Mouse (Mus musculus) testis, postnatal 14 days (tissue): ENCODE measurements around the gene 4930558K02Rik.
A peak's percentile ranks its signal among the peaks of the same experiment; 100 is the strongest.

Experiments used
- DNase-seq: peaks from one replicate; pipeline ENCODE4 v3.0.0; 2021; ENCODE audit warnings: low spot score

Gene 4930558K02Rik

DNA sequence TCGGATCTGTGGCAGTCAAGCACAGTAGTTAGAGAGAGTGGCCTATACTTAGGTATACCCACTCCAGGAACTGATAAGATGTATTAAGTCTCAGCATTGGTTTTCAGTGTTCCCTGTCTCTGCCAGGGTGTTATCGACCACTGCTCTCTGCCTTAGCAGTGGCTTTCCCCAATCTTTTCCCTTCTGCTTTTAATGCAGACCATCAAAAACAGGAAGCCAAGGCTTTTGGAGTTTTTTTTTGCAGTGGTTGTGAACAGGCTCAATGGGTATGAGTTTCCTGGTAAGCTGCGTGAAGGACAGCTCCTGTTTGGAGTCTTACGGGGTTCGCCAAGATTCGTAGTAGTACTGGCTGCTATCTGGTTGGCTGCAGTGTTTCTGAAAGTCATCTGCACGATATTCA is 13.0 kb upstream of the 4930558K02Rik start:
- DNase-seq = no peak

DNA sequence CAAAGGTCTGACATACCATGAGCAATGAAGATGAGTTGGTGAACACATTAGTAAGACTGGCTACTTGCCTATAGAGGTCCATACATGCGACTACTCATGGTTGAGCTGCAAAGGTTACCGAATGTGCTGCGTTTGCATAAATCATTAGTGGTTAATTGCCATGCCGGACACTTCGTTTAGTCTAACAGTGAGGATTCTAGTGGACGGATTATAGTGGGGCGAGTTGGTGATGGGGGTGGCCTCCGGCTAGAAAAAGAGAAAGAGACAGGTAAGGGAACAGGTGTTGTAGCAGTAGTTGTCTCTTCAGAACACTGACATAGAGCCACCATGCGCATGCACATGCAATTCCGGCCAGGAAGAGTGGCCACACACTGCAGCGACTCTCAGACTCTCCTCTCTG is 12.4 kb upstream of the 4930558K02Rik start:
- no peak for DNase-seq

DNA sequence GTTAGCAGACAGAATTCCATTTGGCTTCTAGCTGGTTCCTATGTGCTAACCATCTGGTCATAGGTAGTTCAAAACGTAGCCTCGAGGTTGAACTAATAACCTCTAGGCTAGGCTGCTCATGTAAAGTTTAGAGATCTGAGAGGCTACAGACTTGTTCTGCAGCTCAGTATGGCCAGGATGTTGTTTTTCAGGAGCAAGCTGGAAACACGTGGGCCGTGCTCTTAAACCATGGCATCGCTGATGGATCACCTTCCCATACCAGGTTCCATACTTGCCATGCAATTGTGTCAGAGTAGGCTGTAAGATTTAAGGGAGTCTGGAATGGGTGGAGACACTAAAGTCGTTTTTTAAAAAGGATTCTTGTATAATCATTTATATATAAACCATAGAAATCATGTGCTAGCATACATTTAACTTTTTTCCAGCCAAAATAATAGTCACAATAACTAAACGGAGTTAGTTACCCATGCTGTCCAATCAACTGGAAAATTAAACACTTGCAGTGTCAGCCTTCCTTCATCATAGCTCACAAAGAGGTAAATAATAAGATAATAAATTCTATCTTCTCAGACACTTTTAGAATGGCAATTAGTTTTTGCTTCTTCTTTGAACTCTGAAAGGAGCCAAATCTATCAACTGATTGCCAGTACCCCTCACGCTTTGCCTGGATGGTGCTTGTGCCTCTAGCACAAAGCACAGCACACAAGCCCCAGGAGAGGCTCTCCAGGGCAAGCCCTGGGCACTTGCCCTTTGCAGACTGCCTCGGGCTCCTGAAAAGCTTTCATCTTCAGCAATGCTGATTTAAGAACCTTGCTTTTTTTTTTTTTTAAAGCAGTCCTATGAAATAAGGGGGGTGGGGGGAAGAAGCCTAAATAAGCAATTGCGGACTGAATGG is 11.5 kb upstream of the 4930558K02Rik start:
- DNase-seq = no peak

DNA sequence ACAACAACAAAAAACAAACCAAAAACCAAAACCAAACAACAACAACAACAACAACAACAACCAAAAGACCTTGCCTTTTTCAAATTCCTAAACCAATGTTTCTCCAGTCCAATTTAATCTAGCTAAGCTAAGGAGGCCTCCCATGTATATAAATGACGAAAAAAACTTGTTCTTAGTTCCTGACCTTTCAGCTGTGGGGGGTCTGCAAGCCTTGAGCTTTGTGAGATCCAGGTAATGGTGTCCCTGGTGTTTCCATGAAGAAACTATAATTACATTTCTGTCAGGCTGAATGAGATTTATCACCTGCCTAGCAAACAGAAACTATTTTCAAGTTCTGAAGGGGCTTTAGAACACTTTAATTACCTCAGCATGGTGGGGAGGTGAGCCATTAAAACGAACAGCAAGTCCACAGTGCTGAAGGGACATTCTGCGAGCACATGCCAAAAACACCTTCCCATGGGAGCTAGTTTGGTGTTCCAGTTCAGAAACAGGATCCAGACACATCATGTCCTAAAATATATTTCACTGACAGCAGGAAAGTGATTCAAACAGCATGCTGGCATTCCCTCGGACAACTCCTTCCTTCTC is 4.6 kb upstream of the 4930558K02Rik start:
- no peak for DNase-seq

DNA sequence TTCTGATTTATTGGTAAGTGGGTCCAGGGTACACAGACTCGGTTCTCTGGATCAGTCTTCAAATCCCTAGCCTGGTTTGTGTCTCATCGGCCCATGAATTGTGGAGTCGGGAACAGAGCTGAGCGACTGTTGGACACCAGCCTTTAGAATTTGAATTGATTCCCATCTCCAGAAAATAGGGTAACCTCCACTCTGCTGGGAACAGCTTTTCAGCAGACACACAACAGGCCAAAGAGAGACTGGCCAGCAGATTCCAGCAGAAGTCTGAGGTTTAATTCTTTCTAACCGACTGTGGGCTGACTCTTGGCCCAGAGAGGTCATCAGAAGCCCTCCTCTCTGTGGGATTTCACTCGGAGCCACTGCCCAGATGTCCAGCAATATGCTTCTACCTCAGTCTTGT is 4.0 kb upstream of the 4930558K02Rik start:
- DNase-seq = no peak

DNA sequence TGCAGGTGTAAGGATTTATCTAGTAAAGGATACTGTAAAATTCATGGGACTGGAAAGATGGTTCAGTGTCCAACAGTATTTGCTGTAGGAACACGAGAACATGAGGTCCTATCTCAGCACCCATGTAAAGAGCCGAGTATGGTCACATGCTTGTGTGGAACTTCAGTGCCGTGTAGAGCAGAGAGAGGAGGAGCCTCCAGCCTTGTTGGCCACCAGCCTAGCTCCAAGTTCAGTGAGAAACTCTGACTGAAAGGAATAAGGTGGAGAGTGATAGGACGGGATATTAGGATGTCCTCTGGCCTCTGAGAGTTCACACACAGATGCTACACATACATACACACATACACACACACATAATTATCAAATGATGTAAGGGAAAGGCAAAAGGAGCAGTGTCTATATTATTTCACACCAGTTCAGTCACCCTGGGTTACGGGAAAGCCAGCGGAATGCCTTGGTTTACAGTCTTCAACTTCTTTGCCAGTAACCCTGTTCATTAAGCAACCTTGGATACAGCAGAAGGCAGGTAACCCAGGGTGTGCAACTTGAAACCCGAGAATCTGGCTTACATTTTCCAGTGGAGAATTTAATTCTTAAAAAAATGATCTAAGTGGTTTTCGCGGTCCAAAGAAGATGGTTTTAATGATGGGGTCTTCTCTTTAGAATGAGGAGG is 1.3 kb upstream of the 4930558K02Rik start:
- no peak for DNase-seq

DNA sequence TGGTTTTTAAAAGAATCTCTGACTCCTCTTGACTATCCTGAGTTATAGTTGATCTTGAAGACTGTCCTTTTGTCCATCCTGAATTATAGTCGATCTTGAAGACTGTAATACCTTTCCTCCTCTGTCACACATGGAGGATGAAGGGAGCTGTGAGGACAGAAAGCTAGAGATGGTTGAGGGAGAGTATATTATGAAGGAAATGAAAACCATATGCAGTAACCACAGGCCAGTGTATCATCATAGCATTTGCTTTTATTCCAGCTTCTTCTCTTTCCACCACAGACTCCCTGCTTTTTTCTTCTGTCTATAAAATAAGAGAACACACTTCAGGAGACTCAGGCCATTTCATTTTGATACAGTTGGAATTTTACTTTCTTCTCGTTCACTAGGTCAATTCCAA is 610 bp upstream of the 4930558K02Rik start:
- DNase-seq = no peak

DNA sequence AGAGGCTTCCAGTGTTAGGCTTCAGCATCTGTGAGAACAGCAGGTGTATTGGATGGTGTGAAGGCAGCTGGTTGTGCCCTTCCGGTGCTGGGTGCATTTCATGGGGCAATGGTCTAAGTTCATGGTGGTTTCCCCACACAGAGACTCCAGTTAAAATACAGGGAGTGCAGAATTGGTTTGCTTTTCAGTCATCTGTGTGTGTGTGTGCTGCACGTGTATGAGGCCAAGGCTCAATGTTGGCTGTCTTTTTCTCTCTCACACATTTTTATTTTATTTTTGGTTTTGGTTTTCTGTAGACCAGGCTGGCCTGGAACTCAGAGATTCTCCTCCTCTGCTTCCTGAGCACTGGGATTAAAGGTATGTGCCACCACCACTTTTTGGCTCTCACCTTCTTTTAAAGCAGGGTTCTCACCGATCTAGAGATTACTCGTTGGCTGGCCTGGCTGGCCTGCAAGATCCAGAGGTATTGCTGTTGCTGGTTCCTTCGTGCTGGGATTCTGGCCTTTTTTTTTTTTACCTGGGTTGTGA is 1.2 kb downstream of the 4930558K02Rik start:
- DNase-seq = no peak

DNA sequence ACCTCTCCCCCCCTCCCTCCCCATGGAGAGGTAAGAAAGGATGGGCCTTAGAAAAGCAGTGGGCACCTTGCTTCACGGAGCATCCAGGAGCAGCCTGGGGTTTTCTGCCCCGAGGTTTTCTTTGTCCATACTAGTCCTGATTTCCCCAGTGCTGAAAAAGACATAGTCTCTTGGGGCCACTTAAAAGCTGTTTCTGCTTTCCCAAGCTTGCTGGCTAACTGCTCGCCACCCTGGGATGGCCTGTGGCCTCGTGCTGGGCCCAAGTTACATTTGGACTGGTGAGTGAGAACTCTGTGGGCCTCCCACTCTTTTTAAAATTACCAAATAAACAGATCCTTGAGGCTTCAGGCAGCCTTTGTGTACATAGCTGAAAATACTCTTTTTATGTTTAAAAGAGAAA is 2.1 kb downstream of the 4930558K02Rik start:
- DNase-seq = no peak

DNA sequence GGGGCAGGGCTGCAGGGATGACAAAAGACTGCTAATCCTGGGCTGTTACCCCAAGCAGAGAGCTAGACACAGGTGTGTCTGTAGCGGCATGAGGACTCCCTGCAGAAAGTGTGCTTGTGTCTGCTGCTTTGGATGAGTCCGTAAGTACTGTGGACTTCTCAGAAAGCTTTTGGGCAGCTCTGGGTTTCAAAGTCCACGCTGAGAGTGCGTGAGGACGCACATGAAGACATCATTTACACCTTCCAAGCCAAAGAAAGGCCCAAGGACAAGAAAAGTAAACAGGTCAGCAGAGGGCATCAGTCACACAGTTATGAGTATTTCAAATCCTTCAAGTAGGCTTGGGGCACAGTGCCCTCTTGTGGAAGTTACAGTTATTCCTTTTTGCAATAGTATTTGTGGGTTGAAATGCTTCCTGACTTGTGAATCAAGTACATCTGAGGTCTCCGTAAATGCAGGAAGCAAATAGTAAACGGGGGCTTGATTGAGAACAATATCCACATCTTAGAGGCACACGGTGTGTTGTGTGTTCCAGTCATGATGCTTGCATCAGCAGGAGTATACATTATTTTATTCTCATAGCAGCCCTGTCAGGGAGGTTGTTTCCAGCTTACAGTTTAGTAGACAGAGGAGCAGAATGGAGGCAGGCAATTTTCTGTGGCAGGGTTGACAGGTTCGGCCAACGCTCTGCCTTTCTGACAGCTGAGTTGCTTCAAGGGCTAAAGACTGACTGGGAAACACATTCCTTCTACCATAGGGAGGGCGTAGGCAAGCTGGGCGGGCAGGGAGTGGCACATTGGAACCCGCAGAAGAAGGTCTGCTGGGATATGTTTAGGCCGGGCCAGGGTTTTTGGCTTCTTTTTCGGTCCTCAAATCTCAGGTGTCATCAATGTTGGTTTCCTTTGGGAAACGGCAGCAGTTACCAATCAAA is 2.9 kb downstream of the 4930558K02Rik start:
- DNase-seq = peak; percentile 58

DNA sequence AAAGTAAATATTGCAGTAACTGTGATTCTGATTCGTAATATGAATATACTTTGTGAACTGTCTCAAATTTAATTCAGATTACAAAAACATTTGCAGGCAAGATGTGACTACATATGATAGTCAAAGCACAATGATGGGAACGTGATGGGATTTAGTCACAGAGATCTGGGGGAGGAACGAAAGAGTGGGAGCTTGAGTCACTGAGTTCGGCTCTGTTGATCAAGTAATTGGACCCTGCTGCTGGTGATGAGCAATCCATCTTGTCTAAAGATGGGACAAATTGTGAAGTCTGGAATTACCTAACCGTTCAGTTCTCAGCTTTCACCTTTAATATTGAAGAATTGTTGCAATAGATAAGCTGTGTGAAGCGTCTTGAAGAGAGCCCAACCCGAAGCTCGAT is 7.2 kb downstream of the 4930558K02Rik start:
- no peak for DNase-seq

DNA sequence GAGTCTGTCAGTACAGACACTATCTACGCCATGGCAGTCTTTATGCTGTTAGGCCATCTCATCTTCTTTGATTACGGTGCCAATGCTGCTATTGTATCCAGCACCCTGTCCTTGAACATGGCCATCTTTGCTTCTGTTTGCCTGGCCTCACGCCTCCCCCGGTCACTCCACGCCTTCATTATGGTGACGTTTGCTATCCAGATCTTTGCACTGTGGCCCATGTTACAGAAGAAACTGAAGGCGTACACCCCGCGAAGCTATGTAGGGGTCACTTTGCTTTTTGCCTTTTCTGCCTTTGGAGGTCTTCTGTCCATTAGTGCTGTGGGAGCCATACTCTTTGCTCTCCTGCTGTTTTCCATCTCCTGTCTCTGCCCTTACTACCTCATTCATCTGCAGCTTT is 8.6 kb downstream of the 4930558K02Rik start:
- DNase-seq = no peak

DNA sequence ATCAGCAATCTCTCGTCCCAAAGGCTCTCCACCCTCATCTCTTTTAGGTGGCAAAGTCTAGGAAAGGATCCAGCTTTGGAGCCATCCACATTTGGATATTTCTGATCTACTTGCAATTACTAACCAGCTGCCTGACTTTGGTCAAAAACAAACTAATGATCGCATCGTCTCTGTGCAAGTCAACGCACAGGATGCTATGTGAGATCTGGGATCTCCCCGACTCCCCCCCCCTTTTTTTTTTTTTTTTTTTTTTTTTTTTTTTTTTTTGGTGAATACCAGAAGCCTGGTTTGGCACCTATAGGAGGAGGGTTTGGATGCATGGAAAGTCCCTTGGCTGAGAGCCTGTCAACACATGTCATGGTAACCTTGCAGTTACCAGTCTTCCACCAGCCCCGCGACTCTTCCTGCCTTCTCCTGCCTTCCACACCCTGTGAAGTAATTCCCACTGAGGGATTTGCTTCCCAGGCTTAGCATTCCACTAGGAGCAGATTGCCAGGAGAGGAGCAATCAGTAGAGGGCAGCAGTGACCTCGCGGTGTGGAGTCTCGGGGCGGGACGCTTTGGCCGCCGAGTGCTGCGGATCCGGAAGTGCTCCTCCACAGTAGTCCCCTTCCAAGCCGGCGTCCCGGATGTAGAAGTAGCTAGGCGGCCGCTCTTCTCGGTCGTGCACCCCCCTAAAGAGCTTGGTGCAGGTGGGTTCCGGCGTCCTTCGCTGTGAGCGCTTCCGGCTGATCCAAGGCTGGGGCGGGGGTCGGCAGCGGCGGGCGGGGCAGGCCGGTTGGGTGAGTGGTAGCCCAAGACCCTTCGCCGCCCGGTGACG is 10.6 kb downstream of the 4930558K02Rik start, which contains the start of gene Pigc:
Gene Pigc, plus strand, starts transcription at position 598 of the 819 bp plus-strand sequence.
- DNase-seq = peak; percentile 92

DNA sequence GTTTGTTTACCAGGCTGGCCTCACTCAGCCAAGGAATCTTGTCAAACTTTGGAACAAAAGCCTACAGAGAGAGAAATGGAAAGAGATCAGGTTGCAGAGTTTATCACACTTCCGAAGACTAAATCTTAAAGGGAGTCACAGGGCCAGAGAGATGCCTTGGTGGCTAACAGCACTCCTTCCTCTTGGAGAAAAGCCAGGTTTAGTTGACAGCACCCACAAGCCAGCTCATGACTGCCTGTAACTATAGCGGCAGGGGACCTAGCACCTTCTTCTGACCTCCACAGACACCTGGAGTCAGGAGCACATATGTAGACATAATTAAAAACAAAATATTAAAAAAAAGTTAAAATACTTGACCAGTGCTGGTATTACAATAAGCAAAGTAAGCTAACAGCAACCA is 11.5 kb downstream of the 4930558K02Rik start:
- no peak for DNase-seq

DNA sequence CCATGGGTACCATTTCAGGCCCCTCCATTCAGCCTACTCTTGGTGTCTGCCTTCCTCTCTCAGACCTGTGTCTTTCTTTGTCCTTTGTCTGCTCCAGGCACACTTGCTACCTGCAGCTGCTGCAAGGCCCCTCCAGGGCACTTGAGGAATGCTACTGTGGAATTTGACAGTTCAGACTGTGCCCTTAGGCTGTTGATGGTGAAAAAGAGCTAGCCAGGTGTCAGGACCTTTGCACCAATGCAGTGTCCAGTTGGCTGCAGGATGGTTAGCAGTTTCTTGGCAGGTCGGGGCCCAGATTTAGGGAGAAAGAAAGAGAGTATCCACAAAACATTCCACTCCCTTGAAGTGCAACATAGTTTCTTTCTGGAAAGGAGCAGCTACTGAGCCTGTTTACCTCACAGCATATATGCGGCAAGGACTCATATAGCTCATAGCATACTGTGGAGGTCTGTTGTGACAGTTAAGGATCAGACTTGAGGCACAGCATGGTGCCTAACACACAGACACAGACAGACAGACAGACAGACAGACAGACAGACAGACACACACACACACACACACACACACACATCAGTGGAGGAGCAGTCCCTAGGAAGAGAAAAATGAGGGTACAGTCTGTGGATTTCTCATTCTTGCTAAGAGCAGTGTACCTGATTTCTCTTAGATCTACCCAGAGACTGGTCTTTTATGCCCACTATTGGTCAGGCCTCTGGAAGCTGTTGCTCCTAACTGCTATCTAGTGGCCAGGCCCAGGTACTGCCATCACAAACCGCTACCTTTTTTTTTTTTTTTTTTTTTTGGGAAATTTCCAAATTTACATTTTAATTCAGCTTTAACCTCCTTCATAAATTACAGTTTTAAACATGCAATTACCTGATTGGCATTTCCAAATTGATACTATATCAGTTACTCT is 16.7 kb downstream of the 4930558K02Rik start:
- peak; percentile 70 for DNase-seq

DNA sequence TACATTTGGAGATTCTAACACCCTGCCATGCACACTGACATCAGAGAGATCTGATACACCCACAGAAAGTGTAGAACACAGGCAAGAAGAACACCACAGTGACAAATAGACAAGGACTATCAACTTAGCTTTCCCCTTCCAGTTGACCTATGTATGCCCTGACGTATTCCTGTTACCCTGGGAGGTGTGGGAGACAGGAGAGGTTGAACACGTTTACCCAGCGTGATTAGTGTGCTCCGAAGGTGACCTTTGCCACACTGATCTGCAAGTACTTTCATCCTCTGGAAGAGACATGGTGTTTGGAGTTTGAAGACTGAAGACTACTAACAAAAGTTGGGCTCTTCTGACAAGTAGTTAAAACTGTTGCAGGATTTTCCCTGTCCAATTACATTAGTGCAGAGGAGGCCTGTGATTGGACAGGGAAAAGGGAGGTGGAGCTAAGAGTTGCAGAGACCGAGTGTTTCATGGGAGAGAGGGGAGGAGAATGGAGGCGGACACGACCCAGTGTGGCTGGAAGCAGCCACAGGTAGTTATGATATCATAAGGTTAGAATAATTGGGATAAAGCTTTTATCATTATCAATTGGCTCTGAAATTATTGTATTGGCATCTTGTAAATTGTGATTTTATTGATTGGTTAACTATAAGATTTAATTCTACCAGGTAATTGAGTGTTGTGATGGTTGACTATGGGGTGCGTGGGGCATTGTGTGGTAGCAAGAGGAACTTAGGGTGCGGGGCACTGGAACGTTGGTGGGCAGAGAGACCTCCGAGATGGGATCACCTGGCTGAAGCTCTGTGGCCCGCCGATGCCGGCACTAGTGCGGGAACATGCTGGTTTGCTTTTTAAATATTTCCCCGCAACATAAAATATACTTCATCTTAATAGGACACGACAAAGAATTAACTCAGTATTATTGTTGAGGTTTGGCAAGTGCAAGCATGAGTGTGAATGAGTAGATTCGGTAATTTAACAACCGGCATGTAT is 21.2 kb downstream of the 4930558K02Rik start:
- no peak for DNase-seq

DNA sequence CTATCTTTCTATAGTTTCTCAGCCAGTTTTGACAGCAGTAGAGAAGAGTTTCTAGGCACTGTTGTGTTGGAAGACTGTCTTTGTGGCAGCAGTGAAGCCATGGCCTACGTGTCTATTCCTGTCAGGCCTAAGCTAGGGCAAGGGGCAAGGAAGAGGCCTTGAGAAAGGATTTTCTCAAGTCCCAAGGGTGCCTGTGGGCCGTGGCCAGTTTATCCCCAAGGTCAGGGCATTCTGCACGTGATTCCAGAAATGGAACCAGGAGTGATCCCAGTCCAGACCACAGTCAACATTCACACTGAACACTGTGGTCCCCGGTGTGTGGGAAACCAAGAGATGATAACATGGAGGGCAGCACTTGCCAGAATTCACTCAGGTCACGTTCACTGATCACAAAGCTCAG is 23.6 kb downstream of the 4930558K02Rik start:
- DNase-seq = no peak

DNA sequence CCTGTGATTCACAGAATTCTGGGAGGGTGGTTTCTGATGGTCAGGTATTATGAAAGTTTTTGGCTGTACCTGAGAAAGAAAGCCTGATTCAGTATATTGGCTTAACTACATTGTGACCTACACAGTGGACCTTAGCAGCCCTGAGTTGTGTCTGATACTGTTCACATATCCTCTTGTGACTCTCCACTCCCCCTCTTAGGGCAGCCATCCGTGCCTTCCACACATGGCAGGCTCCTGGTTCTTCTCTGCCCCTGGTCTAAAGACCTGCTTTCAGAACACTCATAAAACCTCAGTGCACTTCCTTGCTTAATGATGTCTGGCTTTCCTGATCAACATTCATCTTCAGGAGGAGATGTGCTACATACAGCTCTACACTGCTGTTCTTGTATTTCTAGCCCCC is 26.8 kb downstream of the 4930558K02Rik start:
- no peak for DNase-seq
